Mouse (Mus musculus) kidney, adult 2 months (tissue): Measurements from ENCODE around the gene Dgki.

ENCODE experiments used
- CTCF ChIP-seq: fragments of 200-500 bp; conservative IDR thresholded peaks from 2 replicates; pipeline ENCODE4 v1.5.1; 2011; ENCODE audit warnings: low read depth, mild to moderate bottlenecking, control low read depth, low read length, moderate library complexity, mixed read lengths; ENCODE audit not compliant: insufficient read depth, insufficient read length
- POLR2A ChIP-seq: fragments of 200-500 bp; IDR thresholded peaks from one replicate; pipeline ENCODE4 v1.6.1; 2011; ENCODE audit warnings: low read depth, low read length, control low read depth

DNA sequence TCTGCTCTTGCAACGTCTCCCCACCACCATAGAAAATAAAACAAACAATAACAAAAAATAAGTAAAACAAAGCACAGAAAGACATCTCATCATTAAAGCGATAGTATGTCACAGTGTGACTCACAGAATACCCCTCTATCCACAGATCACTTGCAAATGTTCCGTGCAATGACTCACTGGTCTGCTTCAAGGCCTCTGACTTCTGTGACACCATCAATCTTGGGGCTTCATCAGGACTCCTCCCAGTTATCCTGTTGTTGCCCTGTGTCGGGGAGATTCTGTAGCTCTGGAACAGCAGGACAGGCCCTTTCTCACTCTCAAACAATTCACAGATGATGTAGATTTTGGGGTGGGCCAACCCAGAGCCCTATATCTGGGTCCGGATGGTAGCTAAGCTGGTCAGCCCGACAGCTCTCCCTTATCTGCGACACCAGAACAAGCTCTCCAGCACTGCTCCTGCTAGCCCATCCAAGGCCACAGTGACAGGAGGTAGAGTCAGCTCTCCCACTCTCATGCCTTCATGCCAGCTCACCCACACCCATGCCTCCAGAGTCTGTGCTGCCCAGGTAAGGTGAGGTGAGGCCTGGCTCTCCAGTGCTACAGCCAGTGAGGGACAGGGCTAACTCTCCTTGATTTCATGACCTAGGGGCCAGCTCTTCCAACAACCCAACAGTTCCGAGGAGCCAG, 28.9 kb downstream of the Dgki start:
- TF ChIP-seq CTCF (no peak), POLR2A (no peak)
